Mouse (Mus musculus): Measurements from ENCODE around the gene Mmp9.

The Mmp9 gene

DNA sequence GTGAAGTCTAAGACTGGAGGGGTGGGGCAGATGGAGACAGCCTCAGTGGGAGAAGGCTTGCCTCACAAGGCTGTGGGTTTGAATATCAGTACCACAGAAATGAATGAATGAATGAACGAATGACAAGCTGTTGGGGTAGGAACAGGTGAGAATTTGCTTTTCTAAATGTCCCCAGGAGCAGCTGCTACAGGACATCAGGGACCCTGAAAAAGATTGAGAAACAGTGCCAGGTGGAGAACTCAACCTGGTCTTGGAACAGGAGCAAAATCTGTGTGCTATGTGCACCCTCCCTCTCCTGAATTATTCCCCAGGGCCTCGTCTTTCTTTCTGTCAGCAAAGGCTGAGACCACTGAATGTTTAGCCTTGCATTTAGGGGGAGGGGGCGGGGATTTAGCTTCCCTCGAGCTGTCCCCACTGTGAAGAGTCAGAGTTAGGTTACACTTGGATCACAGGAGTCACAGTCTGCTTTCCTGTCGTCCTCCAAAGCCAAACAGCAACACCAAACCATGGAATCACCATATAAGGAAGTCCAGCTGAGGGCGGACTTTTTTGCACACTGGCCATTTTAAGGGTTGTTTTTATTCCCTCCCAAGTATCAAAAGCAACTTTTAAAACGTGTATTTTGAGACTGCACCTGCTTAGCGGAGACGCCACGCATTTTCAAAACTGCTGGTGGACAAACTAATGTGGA lies at the start of gene Mmp9:
Mmp9 (plus strand) TSS at position 641 of the 691 bp plus-strand sequence.
- in situ Hi-C loops (cut with MboI, MseI) = no loop called here

DNA sequence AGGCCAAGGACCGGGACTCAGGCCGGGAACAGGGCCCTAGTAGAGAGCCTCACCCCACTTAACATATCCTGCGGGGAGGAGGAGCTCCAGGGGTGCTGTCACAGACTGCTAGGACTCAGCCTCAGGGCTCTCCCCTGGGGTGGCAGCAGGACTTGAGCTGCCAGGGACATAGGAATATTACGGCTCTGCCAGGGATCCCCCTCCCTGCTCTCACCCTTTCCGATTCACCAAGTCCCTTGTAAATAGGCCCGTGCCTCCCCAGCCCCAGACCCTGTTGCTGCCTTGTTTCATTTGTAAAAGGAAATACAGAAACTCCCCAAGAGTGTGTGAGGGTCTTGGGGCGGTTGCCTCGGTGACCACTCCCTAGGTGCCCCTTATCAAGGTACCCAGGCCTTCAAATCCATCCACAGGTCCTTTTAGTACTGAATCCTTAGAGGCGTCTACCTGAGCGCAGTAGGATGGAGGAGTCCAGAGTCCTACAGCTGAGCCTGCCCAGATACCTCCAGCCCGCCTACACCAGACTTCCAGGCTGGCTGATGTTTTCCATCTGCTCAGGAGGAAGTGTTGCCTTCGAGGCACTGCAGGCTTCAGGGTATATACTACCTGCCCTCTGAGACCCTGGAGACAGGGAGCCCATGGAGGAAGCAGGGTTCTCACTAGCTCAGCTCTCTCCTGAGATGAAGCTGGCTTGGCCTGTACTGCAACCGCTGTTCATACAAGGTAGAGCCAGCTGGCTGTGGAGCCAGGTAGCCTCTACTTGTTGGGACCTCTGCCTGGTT lies 49.3 kb upstream of the Mmp9 start:
- in situ Hi-C loops (cut with MboI, MseI) = no loop called here

DNA sequence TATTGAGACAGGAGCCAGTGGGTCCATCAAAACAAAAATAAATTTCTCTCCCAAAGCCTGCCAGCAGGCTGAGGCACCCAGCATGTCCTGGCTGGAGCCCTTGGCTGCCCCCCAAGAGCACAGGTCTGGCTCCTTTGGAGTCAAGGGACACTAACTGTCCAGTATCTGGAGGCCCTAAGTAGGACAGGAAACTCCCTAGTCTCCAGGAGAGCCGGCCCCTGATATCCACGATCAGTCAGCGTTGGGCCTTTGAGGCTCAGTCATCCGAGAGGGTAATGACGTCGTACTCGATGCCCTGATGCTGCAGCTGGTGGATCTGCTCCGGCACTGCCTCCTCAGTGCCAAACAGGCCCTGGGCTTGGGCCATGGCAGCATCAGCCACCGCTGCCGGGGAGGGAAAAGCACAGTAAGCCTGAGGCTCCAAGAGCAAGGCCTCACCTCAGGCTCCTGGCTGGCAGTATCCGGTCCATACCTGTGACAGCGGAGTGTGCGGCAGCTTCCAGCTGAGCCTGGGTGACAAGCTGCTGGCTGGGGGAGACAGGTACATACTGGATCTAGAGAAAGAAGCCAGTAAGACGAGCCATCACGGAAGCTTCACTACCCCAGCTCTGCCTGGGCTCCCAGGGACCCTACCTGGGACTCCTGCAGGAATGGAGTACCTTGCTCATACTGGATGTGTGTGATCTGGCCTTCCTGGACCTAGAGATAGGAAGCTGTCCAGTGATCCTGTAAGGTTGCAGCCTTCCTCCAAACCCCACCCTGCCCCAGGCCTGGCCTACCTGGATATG lies 48.5 kb upstream of the Mmp9 start:
- in situ Hi-C loops (cut with MboI, MseI) = no loop called here

DNA sequence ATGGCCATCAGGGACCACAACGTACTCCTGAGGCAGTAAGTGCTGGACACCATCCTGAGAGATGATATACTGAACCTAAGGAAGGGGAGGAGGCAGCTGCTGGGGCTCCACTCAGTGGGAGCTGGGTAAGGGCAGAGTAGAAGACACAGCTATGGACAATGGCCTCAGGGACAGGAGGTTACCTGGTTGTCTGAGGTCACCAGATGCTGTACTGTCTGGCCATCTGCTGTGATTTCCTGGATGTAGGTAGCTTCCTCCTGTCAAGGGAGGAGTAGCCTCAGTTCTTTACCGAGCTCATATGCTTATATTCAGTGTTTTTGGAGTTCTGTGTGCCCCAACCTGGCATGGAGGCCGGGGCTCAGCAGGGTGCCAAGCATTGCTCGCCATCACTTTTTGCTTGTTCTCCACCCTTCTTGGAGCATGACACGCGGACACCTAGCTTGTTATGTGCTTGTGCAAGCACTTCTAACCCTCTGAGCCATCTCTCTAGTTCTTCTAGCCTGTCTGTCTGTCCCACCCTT lies 47.8 kb upstream of the Mmp9 start:
- in situ Hi-C loops (cut with MboI, MseI) = no loop called here

DNA sequence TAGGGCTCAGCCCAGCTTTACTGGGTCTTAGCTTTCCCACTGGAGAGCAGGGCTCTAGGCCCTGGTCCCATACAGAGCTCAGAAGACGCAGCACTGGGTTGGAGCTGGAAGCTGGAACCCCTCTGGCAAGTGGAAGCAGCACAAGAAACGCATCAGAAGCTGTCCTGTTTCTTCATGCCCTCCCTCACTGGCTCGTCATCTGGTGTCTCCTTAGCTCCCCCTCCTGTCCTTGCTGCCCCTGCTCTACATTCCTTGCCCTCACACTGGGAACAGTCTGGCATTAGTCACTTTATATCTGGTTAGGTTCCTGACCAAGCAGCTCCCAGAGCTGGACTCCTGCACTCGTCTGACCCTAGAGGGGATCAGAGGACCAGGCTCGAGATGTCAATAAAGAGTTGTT lies 46.5 kb upstream of the Mmp9 start:
- in situ Hi-C loops (cut with MboI, MseI) = no loop called here

DNA sequence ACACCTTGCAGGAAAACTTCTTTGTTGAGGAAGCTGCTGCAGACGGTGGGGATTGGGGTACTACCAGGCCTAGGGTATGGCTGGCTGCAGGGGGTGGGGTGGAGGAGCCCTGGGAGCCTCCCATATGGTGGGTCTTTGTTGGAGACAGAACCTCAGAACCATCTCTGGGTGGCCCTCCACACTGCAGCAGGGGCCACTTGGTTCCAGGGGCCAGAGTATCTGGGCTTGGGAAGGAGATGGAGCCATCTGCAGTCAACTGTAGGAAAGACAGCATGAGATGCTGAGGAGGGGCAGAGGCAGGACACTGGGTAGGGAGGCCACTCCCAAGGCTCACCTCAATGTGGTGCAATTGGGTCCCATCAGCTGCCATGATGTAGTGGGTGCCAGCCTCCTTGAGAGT lies 45.9 kb upstream of the Mmp9 start:
- in situ Hi-C loops (cut with MboI, MseI) = no loop called here

DNA sequence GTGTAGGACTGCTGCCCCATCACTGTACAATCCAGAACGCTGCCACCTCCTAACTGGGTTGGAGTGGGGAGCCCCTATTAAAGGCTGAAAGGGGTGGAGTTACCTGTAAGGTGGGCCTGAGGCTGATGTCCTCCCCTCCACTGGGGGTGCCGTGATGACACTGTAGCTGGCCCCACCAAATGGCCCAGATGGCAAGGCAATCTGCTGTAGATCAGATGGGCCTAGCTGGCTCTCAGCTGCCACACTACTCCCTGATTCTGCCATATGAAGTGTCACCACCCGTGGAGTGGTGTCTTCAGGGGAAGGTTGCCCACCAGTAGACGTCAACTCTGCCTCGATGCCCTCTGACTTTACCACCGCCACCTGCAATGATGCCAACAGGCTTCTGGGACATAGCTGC lies 44.7 kb upstream of the Mmp9 start:
- in situ Hi-C loops (cut with MboI, MseI) = no loop called here

DNA sequence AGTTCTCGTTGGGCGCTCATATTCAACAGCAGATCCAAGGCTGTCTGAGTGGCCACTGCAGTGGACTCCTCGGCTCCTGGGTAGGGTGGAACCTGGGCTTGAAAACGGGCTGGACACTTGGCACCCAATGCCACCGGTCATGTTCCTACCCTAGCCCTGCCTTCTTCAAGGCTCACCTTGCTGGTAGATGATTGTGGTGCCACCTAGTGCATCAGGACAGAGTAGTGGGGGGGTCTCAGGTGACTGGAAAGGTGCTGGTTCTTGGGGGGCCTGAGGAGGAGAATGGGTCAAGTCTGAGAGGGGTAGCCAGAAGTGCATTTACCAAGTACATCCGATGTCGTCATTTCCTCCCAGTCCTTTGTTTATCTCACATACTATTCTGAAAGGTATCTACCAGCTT lies 42.6 kb upstream of the Mmp9 start:
- in situ Hi-C loops (cut with MboI, MseI) = no loop called here

DNA sequence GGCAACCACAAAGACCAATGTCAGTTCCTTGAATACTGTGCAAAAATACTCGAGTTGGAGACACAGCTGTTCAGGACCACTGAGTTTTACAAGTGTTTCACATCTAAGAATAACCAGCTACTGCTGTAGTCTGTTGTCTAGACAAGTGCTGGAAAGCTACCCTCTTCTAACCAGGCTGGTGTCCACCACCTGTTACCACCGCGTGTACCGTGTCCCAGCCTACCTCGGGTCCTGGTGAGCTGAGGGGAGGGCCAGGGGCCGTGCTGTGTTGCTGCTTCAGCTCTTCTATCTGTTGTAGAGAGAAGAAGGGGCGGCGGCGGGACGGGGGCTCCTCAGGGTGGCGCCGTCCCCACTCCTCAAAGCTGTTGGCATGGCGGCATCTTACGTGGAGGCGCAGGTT lies 41.5 kb upstream of the Mmp9 start:
- in situ Hi-C loops (cut with MboI, MseI) = no loop called here

DNA sequence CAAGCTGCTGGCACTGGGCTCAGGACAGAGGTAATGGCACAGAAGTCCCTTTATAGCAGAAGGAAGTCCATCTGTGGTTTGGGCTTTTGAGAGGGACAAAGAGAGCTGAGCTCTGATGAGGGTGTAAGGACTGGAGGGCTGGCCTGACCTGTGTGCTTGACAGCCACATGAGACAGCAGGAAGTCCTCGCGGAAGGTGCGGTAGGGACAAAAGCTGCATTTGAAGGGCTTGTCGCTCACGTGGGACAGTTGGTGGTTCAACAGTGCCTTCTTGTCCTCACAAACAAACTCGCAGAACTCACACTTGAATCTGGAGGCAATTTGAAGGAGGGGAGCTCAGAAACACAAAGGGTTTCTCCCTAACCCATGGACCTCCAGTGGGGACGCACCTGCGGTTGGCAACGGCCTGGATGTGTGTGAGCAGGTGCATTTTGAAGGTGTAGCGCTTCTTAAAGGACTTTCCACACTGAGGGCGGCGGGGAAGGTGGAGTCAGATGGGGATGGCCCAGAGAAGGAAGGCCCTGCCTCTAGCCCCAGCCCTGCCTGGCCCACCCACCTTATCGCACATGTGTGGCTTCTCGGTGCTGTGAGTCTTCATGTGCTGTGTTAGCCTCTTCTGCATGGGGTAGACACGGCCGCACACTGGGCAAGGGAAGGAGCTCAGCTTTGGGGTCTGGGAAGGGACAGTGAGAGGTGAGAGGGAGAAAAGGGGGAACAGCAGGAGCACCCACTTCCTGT lies 40.7 kb upstream of the Mmp9 start:
- in situ Hi-C loops (cut with MboI, MseI) = loop anchor here (10.0 kb wide), 1 partner anchor 1295 kb away; the partner anchor contains the start of gene Ttpal

DNA sequence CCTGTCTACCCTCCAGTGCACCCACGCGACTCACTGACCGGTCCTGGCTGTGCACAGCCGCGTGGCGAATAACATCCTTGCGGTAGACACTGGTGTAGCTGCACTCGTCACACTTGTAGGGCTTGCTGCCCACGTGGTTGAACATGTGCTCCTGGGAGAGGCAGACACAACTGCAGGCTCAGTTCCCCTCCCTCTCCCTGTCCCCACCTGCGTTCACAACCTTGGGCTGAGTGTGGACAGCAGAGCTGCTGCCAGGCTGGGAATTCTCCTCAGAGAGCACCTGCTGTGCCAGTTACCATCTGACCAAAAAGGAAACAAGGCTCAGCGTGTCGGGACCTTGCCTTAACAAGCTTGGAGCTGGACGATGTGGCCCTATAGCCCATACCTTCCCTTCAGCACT lies 39.2 kb upstream of the Mmp9 start:
- in situ Hi-C loops (cut with MboI, MseI) = loop anchor here (10.0 kb wide), 1 partner anchor 1297 kb away; the partner anchor contains the start of gene Ttpal

DNA sequence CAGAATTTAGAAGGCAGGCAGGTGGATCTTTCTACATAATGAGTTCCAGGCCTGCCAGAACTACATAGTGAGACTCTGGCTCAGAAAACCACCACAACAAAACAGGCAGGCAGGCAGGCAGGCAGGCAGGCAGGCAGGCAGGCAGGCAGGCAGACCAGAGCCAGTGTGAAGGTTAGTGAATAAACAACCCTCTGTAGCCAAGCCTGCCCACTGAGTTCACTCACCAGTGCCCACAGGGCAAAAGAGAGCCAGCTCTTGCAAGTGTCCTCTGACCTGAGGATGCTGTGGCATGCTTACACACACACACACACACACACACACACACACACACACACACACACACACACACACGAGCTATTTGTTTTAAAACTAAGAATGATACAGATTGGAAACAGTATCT lies 37.1 kb upstream of the Mmp9 start:
- in situ Hi-C loops (cut with MboI, MseI) = loop anchor here (10.0 kb wide), 1 partner anchor 1299 kb away; the partner anchor contains the start of gene Ttpal

DNA sequence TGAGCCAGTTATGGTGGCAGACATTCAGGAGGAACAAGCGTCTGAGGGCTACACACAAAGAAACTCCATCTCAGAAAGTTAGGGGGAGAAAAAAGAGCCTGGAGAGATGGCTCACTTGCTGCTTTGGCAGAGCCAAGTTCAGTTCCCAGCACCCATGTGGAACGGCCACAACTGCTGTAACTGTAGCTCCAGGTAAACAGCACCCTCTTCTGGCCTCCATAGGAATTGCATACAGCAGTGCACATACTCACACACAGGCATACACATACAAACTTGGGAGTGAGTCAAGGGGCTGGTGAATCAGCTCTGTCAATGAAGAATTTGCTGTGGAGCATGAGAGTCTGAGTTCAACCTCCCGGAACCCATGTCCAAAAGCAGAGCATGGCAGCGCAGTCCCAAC lies 34.5 kb upstream of the Mmp9 start:
- in situ Hi-C loops (cut with MboI, MseI) = loop anchor here (10.0 kb wide), 1 partner anchor 1301 kb away; the partner anchor contains the start of gene Ttpal

DNA sequence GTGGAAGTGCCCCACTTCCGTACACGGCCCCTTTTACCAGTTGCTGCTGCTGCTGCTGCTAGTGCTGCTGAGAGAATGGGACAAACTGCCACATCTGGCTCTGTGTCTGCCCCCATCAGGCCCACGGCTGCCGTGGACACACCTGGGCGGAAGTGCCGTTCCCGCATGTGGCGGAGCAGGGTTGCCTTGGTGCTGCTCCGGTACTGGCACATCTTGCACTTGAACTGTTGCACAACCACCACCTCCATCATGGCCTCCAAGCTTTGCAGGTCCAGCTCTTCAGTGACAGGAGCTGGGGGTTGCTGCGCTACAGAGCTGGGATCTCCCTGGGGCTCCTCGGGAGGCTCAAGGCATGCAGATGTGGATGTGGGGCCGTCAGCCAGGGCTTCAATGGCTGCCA lies 33.1 kb upstream of the Mmp9 start:
- in situ Hi-C loops (cut with MboI, MseI) = loop anchor here (10.0 kb wide), 1 partner anchor 1303 kb away; the partner anchor contains the start of gene Ttpal

DNA sequence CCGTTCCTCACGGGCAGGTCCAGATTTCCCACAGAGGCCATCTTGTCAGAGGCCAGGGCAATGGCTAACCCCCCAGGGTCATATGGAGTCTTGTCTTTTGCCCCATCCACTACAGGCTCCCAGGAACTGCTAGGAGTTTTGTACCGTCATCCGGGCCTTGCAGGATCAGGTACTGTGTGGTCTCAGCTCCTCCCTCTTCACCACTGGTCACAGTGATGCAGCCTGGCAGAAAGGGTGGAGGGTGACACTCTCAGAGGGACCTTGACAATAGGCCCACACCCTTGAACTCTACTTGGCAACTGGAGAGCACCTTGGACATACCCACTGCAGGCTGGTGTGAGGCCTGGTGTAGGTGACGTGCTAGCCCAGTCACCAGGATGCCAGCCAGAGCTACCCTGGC lies 32.6 kb upstream of the Mmp9 start:
- in situ Hi-C loops (cut with MboI, MseI) = loop anchor here (10.0 kb wide), 1 partner anchor 1303 kb away; the partner anchor contains the start of gene Ttpal

DNA sequence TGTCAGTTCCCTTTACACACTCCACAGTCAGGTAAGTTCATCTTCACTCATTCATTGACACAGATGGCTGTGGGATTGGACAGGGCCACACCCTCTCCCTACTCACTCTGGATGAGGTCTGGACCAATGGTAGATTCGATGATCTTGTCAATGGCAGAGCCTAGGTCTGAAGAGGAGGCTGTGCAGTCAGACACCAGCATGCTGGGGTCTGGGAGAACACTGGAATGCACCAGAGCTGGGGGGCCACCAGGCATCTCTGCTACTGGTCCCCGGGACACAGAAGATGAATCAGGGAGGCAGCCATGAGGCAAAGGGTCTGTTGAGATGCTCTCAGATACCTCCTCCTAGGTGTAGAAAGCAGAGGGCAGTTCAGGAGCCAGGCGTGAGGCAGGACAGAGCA lies 31.5 kb upstream of the Mmp9 start:
- in situ Hi-C loops (cut with MboI, MseI) = loop anchor here (10.0 kb wide), 1 partner anchor 1304 kb away; the partner anchor contains the start of gene Ttpal

DNA sequence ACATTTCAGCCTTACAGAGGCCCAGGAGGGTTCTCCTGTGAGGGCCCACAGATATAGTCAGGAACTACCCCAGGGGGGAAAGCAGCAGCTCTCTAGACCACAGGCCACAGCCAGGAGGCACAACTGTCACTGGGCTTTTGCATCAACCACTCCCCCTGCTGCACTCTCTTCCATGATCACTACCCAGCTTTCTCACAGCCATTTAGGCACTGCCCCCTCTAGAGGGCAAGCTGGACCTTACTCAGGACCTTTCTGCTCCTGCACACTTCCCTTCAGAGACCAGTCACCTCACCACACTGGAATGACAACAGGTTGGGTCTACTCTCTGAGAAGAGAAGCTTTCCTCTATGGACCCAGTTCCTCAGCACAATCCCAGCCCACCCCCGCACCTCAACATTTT lies 31.0 kb upstream of the Mmp9 start:
- in situ Hi-C loops (cut with MboI, MseI) = loop anchor here (10.0 kb wide), 1 partner anchor 1305 kb away; the partner anchor contains the start of gene Ttpal

DNA sequence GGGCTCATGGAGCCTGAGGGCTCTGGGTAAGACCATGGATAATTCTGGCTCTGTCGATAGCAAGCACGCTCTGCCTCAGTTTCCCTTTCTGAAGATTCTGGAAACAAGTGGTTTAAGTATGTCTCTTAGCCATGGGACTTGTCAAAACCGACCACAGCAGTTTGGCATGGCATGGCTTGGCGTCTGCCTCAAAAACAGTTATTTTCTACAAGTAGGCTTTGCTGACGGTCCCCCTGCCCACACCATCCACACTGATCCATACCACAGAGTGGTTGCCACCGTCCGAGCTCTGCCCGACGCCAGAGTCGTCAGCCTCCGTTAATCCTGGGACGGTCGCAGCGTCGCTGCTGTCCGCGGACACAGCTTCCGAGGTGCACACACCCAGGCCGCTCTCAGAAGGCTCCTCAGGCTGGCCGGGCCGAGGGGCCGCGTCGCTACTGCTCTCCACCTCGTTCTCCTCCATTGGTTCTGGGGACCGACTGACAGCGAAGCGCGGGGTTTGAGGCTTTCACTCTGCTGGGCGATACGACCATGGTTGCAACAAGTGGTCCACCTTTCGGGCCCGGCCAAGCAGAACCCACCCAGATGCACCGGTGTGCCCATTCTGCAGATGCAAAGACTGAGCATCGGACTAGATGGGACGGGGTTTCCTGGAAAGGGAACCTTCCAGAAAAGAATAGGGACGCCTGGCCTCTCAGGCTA lies 30.1 kb upstream of the Mmp9 start:
- in situ Hi-C loops (cut with MboI, MseI) = no loop called here

DNA sequence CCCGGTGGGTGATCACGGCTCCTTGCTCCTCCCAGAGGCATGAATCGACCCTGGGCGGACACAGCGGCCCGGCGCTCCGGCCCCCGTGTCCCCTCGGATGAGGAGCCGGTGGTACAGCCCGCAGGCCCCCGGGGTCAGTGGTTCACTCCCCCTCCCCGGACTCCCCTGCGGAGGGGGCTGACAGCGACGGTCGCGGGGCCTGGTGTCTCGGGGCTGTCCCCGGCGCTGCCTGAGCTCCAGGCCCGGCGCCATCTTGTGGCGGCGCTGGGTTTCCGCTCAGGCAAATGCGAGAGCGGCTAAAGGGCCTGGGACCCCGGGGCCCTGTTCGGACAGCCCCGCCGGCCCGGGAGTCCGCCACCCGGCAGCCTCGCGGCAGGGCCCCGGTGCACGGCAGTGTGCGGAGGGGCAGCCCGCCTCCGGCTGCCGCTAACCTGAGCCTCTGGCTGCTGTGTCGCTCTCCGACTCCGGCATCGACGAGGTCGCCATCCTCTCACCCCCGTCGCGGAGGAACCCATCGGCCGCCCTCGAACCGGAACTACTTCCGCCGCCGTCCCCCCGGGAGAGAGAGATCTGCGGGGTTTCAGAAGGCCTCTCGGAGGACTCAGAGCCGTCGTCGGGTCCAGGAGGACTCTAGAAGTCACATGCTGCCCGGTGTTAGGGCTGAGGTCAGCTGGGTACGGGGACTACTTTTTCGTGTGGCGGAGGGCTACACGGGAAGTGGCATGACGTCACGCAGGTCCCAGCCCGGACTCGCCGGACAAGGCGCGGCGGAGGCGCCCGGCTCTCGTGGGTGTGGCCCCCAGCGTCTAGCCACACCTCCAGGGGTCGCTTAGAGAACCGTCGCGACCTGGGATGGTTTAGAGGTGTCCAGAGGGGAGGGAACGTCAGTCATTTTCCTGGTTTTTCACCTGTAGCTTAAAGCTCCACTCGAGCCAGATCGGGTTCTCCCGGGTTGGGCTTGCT lies 29.2 kb upstream of the Mmp9 start, which contains the start of gene Zfp335:
Zfp335 (minus strand) TSS at position 672 of the 963 bp plus-strand sequence.
- in situ Hi-C loops (cut with MboI, MseI) = no loop called here

Data from T-helper 1 cell (primary cell).